Mouse (Mus musculus) small intestine, adult 2 months (tissue): Measurements from ENCODE around the gene Mcfd2. TPM values are rescaled to one million over a fixed set of nuclear protein-coding genes. Genes with fewer than 3 reads are reported as not detected.
"Not testable (repeated sequence)": the region's sequence is repeated elsewhere in the genome, so short reads cannot be mapped to it uniquely, and the experiment has no call there.

Experiments
- H3K27ac ChIP-seq: fragments of 200-500 bp; 2 replicates; pipeline ENCODE4 v1.5.1; 2012; ENCODE audit warnings: low read depth, low read length, control low read depth, inconsistent platforms; ENCODE audit not compliant: insufficient read depth
- H3K27me3 ChIP-seq: fragments of 200-500 bp; 2 replicates; pipeline ENCODE4 v1.6.1; 2012; ENCODE audit warnings: mild to moderate bottlenecking, moderate library complexity, low read length, inconsistent platforms; ENCODE audit not compliant: control insufficient read depth, insufficient read depth
- H3K36me3 ChIP-seq: fragments of 200-500 bp; 2 replicates; pipeline ENCODE4 v1.6.1; 2012; ENCODE audit warnings: mild to moderate bottlenecking, low read length, control low read depth, inconsistent platforms; ENCODE audit not compliant: control insufficient read depth, insufficient read depth
- H3K4me1 ChIP-seq: fragments of 200-500 bp; 2 replicates; pipeline ENCODE4 v1.6.1; 2012; ENCODE audit warnings: low read length, inconsistent platforms, mixed read lengths; ENCODE audit not compliant: control insufficient read depth, insufficient read depth, insufficient read length
- H3K4me3 ChIP-seq: fragments of 200-500 bp; 2 replicates; pipeline ENCODE4 v1.5.1; 2012; ENCODE audit warnings: low read depth, mild to moderate bottlenecking, control low read depth, inconsistent platforms, low read length, moderate library complexity
- CTCF ChIP-seq: fragments of 200-500 bp; IDR thresholded peaks from 2 replicates; pipeline ENCODE4 v1.5.1; 2012; ENCODE audit warnings: low read depth, mild to moderate bottlenecking, control low read depth, inconsistent platforms, low read length, moderate library complexity, mixed read lengths; ENCODE audit not compliant: insufficient replicate concordance, insufficient read length; ENCODE audit errors: extremely low read depth
- POLR2A ChIP-seq: fragments of 200-500 bp; IDR thresholded peaks from 2 replicates; pipeline ENCODE4 v1.6.1; 2012; ENCODE audit warnings: low read depth, mild to moderate bottlenecking, control low read depth, inconsistent platforms, low read length, moderate library complexity
- WGBS: fragments of 180-500 bp; shearing (Covaris S2); methylation state at CpG from one replicate; pipeline ENCODE4 v1.1.7; 2018; 5-methylcytosine and 5-hydroxymethylcytosine counted together
- polyA plus RNA-seq: library from polyadenylated mRNA; depleted of rRNA; stranded (reverse); fragments of >200 nt; gene quantifications from 2 replicates; pipeline ENCODE4 v1.2.3, GENCODE M21; 2012

The Mcfd2 gene
- polyA plus RNA-seq, 1 experiment, result 169 TPM

DNA sequence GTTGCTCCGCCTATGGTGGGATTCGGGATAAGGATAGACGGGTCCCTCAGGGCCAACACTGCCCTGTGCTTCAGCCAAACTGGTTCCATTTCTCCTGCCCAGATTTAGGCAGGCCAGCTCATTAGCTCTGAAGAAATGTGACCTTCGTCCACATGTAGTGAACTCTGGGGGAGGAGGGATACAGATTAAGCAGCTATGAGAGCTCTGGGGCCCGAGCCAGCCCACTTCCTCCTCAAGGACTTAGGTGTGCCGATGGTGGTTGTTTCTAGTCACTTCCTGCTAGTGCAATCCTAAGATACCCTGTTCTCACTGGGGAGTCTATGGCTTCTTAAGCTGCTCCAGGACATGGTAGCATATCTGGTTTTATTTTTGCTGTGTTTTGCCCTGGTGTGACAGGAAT is 33.2 kb upstream of the Mcfd2 start:
- H3K4me1 ChIP-seq, result peaks cover 42% of the 10 kb centered on the region
- TF ChIP-seq POLR2A (no peak), CTCF (no peak)
- peak overlapping the region; percentile 51 for H3K27ac ChIP-seq
- H3K4me3 ChIP-seq, result no peak overlapping the region
- 19% methylated on average over 6 of the region's 6 CpGs for WGBS
- H3K36me3 ChIP-seq, result peaks cover 21% of the 10 kb centered on the region
- no peaks in the 10 kb centered on the region for H3K27me3 ChIP-seq

DNA sequence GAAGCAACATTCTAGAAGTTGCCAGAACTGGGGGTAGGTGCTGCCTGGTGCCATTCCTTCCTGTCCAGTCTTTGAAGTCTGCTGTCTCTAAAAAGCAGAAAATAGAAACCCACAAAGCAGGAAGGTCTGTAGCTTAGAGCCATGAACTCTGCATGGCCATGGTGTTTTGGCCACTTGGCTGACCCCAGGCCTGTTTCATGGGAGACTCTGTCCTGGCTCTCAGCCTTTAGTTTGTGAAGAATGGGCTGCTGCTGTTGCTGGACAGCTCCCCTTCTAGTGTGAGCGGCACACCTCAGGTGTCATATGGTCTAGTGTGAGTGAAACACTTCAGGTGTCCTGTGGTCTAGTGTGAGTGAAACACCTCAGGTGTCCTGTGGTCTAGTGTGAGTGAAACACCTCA is 31.0 kb upstream of the Mcfd2 start:
- not testable (repeated sequence) for H3K4me3 ChIP-seq, H3K27ac ChIP-seq

DNA sequence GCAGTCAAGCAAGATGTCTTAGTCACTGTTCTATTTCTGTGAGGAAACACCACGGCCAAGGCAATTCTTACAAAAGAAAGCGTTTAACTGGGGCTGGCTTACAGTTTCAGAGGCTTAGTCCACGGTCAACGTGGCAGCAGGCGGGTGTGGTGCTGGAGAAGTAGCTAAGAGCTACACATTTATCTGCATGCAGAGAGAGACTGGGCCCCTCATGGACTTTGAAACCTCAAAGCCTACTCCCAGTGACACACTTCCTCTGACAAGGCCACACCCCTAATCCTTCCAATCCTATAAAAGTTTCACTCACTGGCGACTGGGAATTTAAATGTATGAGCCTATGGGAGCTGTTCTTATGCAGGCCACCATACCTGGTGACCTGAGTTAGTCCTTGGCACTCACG is 30.0 kb upstream of the Mcfd2 start:
- Histone ChIP-seq H3K4me1 (peaks cover 44% of the 10 kb centered on the region), H3K27me3 (no peaks in the 10 kb centered on the region), H3K36me3 (peaks cover 41% of the 10 kb centered on the region), H3K4me3 (no peak overlapping the region), H3K27ac (peak overlapping the region; percentile 93)
- TF ChIP-seq CTCF, result no peak
- TF ChIP-seq POLR2A, result no peak
- 33% methylated on average over 7 of the region's 7 CpGs for whole genome bisulfite sequencing

More for the DNA sequence above, 31.0 kb upstream of the Mcfd2 start:
- Histone ChIP-seq H3K36me3 (peaks cover 43% of the 10 kb centered on the region), H3K4me1 (peaks cover 39% of the 10 kb centered on the region)
- WGBS, result 93% methylated on average over 1 of the region's 1 CpGs
- not testable (repeated sequence) for H3K27me3 ChIP-seq

DNA sequence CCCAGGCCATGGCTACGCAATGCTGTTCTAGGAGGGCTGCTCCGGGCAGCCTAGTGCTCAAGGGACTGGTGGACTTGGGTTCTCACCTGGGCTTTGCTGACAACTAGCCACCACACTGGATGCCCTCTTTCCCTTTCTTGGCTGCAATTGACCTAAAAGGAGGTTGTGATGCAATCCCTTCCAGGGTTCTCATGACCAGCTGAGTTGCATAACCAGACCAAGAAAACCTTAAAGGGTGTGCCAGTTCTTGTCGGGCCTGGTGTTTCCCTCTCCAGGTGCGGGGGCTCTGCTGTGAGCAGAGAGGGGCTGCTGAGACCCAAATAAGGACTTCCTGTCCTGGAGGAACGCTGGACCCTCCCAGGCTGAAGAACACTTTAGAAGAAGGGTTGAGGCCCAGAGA is 27.4 kb upstream of the Mcfd2 start:
- H3K4me3 ChIP-seq, result no peak overlapping the region
- H3K4me1 ChIP-seq, result peaks cover 46% of the 10 kb centered on the region
- no peaks in the 10 kb centered on the region for H3K27me3 ChIP-seq
- H3K27ac ChIP-seq, result no peak overlapping the region
- 80% methylated on average over 5 of the region's 5 CpGs for WGBS
- TF ChIP-seq CTCF (no peak), POLR2A (no peak)
- H3K36me3 ChIP-seq, result peaks cover 42% of the 10 kb centered on the region

DNA sequence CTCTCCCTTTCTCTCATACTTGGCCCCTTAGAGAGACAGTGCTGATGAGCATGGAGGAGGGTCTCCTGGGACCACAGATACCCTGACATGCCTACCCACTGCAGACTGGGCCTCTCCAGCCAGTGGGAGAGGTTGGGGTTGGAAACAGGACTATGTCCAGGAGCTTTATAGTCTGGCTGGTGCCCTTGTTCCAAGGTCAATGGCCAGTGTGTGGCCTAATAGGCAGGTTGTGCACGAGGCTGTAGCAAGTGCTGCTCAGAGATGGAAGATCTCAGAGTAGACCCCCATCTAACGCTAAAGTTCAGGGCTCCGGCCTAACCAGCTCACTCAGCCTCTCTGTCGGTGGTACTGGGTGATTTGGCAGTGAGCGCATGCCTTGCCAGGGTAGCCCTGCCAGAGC is 26.0 kb upstream of the Mcfd2 start:
- TF ChIP-seq POLR2A, result no peak
- H3K4me3 ChIP-seq, result no peak overlapping the region
- peaks cover 44% of the 10 kb centered on the region for H3K36me3 ChIP-seq
- H3K27ac ChIP-seq, result peak overlapping the region; percentile 91
- H3K27me3 ChIP-seq, result no peaks in the 10 kb centered on the region
- peaks cover 42% of the 10 kb centered on the region for H3K4me1 ChIP-seq
- WGBS, result 83% methylated on average over 5 of the region's 5 CpGs

DNA sequence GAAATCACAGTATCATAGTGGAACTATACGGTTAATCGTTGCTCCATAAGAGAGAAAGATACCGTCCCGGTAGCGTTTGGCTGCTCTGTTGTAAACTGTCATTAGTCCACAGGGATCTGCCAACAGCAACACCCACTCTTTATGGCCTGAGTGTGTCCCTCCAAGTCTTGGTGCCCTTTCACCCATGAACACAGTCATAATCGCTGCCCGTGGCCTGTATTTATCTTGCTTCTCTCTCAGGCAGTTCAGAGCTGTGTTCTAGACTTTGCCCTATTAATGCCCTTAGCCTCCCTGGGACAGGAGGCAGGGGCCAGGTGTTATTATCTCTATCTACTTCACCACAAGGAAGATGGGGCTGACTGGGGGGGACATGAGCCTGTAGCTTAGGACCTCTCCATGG is 25.3 kb upstream of the Mcfd2 start:
- H3K27ac ChIP-seq, result peak overlapping the region; percentile 91
- 36% methylated on average over 7 of the region's 7 CpGs for WGBS

DNA sequence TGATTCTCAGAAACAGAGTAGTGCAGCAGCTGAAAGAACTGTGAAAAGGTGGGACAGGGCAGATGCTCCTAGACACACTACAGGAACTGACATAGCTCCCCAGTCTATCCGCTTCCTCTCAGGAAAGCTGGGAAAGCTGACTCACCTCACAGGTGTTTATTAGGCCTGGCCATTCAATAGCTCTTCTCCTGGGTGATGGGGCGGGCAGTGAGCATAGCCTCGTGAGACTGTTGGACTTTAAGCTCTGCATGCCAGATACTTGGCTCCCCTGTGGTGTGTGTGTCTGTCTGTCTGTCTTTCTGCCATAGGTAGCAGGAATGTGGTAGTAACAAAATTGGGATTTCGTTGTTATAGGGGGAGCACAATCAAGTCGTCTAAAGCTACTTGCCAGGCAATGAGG is 23.6 kb upstream of the Mcfd2 start:
- Histone ChIP-seq H3K27ac (peak overlapping the region; percentile 78), H3K36me3 (peaks cover 35% of the 10 kb centered on the region), H3K4me1 (peaks cover 35% of the 10 kb centered on the region), H3K27me3 (no peaks in the 10 kb centered on the region), H3K4me3 (no peak overlapping the region)
- WGBS, result 34% methylated on average over 5 of the region's 5 CpGs
- TF ChIP-seq CTCF (no peak), POLR2A (0 out of 2 replicates have a peak, but pooled peaks have one; percentile 11)

More for the DNA sequence above, 25.3 kb upstream of the Mcfd2 start:
- H3K27me3 ChIP-seq, result no peaks in the 10 kb centered on the region
- peaks cover 39% of the 10 kb centered on the region for H3K36me3 ChIP-seq
- no peak for TF ChIP-seq CTCF
- peaks cover 35% of the 10 kb centered on the region for H3K4me1 ChIP-seq
- no peak overlapping the region for H3K4me3 ChIP-seq

DNA sequence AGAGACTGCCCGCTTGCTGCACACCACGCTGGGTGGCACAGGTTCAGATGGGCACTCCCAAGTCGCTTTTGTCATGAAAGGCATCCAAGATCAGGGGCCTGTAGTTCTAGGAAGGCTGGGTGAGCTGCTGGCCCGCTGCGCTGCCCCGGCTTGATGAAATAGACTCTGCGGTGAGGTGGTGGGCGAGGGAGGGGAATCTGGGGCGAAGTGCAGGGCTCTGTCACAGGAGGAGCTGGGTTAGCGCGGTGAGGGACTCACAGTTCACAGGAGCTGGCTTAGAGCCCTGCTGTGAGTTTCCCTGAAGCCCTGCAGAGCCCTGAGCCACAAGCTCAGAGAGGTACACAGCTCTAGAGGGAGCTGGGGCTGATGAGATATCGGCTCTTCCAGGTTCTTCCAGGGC is 22.4 kb upstream of the Mcfd2 start:
- Histone ChIP-seq H3K27ac (0 out of 2 replicates have a peak overlapping the region, but pooled peaks have one; percentile 10), H3K4me3 (no peak overlapping the region), H3K36me3 (peaks cover 23% of the 10 kb centered on the region), H3K27me3 (no peaks in the 10 kb centered on the region), H3K4me1 (peaks cover 36% of the 10 kb centered on the region)
- TF ChIP-seq CTCF, result no peak
- TF ChIP-seq POLR2A, result no peak
- WGBS, result 87% methylated on average over 12 of the region's 12 CpGs
